Mouse (Mus musculus): ENCODE results near the gene Rps13. TPM values are rescaled to one million over a fixed set of nuclear protein-coding genes. Genes with fewer than 3 reads are reported as not detected.

Gene Rps13
- total RNA-seq (2023) = 100 to 1,000 TPM; 782 to 827 TPM

DNA sequence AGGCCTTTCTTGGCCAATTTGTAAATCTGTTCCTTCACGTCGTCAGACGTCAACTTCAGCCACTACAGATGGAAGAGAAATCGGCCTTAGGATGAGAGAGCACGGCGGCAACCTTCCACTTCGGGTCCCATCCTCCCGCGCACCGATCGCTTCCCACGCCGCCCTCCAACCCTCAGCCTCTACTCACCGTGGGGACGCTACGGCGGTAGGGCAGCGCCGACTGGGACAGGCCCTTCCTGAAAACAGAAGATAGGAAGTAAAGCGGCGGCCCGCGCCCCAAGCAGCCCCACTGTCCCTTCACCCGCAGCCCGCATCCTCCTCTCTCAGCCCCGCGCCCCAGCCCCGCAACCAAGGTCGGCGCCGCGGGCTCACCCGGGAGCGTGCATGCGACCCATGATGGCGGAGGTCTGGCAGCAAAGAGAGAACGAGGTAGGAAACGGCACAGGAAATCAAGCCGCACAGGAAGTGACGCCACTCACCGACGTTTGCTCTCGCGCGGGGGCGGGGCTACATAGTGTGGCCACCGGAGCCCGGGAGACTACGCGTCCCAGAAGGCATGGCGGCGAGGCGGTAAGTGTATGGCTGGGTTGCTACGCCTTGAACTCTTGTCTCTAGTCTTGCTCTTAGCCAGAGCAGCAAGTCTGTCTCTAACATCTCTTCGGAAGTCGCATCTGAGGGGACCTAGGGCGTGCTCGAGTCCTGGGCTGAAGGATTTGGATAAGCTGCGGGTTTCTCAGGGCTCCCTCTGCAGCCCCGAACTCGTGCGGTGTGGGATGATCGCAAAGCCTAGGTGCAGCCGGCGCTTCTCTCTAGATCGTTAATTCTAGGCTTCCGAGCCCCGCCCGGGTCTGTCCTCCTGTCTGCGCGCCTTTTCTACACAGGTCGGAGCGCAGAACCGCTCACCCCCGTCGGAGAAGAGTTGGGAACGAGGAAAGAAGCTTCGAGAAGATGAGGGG is at the start of gene Rps13:
Gene Rps13, minus strand, starts transcription at position 483 of the 956 bp plus-strand sequence.

DNA sequence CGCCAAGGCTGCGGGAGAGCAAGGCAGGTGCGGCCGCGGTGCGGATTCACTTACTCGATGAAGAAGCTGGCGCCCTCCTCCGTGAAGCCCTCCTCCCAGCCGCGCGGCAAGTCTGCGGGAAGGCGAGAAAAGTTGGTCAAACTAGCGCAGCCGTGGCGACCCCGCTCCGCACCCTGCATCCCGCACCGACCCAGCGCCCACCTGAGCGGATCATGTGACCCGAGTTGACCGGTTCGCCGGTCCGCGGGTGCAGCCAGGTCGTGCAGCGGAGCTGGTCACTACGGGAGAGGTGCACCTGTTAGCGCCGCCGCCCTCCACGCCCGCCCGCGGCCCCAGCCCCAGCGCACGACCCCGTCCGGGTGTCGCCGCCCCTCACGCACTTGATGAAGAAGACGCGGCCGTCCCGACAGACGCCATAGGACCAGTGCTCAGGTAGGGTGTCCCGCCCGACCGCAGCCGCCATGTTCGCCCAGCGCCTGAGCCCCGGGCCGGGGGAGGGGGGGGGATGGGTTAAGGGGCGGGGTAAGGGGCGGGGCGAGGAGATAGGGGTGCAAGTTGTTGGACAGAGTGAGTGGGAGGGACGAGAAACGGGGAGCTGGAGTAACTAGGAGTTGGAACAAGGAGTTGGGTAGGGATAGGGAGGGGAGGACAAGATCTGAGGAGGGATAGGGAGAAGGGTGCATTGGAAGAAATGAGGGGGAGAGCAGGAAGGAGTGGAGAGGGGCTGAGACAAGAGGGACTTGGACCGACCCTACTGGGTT is 25.9 kb downstream of the Rps13 start, which contains the start of gene Plekha7:
Gene Plekha7, minus strand, starts transcription at position 506 of the 761 bp plus-strand sequence.

Other genes with a start within 250 kb of the Rps13 start
- gene Gm4353, start 249.6 kb downstream of the Rps13 start, total RNA-seq (2023) = 1 to 10 TPM in 1 of 2 experiments, under 1 TPM in 1; 0.92 to 1.7 TPM
- 1 to 10 TPM; 1.2 to 1.6 TPM for gene Plekha7, start 25.8 kb downstream of the Rps13 start, total RNA-seq (2023)
- gene Pik3c2a, start 109.3 kb upstream of the Rps13 start, total RNA-seq (2023) = 10 to 100 TPM; 52.2 to 60.3 TPM
- 10 to 100 TPM; 30.9 to 36.2 TPM for gene Nucb2, start 170.2 kb upstream of the Rps13 start, total RNA-seq (2023)

All from monocyte, adult 59 days (primary cell).